Mouse (Mus musculus) thymus, postnatal 10 days (tissue): ENCODE data around the gene Chst15.

ENCODE experiments used
- DNase-seq, 2 experiments: peaks; one replicate each; pipeline ENCODE4 v3.0.0; 2021; ENCODE audit warnings: low spot score in 2 of 2

Chst15 gene

GRCm38 (mm10) chr7:132317036-132317541, at the start of gene Chst15:
Gene Chst15 (minus strand): TSS chr7:132317228.
- DNase-seq: peak; percentile 54 to 62

GRCm38 (mm10) chr7:132365703-132366384, 48.8 kb upstream of the Chst15 start:
- peak; percentile 46 to 57 for DNase-seq

- DNase-seq: peak in 1 of 2 experiments; percentile 14
Observed at GRCm38 (mm10) chr7:132365111-132365510, 48.1 kb upstream of the Chst15 start.

- peak in 1 of 2 experiments; percentile 19 for DNase-seq
Observed at GRCm38 (mm10) chr7:132364506-132364905, 47.5 kb upstream of the Chst15 start.

DNA sequence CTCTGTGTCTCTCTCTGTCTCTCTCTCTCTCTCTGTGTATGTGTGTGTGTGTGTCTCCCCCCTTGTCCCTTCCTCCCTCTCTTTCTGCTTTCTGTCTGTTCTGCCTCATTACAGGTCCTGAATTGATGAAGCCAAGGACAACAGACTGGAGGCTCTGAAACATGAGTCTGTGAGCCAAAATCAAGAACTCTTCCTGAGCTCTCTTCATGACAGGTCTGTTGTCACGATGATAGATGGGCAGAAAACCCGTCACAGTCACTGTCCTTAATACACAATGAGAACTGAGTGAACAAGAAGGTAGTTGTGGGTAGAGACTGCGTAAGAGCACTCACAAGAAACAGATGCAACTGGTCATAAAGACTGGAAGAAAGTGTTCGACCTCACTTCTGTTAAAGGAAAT, 43.3 kb upstream of the Chst15 start:
- no peak for DNase-seq

DNA sequence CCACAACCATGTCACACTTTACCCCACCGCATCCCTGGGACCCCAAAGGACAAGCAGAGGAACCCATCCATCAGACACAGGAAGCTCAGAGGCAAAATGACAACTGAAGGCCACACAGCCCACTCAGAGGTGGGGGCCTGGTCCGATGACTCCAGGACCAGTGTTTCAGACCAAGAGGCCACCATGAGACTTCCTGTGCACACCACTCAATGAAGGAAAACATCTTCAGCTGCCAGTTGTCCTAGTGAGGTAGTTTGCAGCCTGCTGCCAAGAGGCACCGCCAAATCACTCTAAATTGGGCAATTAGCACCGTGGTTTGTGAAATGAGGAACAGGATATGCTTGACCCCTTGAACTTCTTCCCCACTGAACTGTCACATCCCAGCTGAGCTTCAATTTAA, 41.7 kb upstream of the Chst15 start:
- no peak for DNase-seq

- DNase-seq: no peak
Observed at GRCm38 (mm10) chr7:132358250-132358649, 41.2 kb upstream of the Chst15 start.

- no peak for DNase-seq
Observed at GRCm38 (mm10) chr7:132357841-132358237, 40.8 kb upstream of the Chst15 start.

DNA sequence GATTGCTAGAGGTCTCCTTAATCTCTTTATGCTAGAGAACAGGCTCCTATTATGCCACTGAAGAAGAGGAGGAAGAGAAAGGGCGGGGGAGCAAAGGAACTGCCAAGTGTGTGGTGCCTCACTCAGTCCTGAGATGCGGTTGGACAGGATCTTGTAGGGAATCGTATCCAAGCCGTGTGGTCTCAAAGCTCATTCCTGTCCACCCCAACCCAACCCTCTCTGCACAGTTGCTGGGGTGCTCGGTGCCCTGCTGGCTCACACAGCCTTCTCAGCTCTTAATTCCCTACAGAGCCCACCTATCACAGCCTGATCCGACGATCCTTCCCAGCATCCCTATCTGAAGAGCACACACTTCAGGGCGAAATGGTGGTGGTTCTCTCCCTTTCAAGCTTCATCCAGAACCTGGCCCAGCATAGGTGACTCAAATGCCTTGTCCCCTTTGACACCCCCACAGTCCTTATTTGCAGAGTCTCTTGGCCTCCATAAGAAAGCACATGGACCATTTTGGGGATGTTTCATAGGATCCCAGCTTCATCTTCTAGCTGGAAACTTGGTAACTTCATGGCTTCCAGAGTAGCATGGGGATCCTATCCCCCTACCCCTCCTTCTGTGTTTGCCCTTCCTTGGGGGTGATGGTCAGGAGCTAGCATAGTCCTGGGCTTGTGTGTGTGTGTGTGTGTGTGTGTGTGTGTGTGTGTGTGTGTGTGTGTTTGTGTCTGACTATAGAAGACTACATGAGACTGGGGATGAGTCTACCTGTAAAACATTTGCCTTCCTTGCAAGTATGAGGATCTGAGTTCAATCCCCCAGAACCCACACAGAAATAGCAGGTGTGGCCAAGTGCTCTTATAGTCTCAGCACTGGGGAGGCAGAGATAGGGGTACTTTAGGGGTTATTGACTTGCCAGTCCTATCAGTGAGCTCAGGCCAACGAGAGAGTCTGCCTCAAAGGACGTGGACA, 40.1 kb upstream of the Chst15 start:
- DNase-seq: no peak

GRCm38 (mm10) chr7:132356185-132356584, 39.2 kb upstream of the Chst15 start:
- peak; percentile 29 to 37 for DNase-seq

DNA sequence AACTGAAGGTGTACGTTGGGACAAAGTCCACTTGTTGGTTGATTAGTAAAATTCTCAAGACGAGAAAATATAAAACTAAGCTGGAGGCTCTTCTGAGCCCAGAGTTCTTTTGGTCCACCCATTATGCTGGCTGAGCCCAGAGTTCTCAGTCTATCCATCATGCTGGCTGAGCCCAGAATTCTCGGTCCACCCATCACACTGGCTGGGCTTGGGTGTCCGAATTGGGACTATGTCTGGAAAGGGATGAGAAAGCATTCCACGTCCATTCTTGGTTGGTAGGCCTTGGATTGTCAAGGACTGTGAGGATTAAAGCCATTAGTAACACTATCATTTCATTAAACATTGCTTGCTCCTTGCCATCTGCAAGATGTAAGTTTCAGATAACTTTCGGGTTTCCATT, 38.7 kb upstream of the Chst15 start:
- no peak for DNase-seq

- DNase-seq: no peak
Observed at GRCm38 (mm10) chr7:132349075-132349572, 32.1 kb upstream of the Chst15 start.

DNA sequence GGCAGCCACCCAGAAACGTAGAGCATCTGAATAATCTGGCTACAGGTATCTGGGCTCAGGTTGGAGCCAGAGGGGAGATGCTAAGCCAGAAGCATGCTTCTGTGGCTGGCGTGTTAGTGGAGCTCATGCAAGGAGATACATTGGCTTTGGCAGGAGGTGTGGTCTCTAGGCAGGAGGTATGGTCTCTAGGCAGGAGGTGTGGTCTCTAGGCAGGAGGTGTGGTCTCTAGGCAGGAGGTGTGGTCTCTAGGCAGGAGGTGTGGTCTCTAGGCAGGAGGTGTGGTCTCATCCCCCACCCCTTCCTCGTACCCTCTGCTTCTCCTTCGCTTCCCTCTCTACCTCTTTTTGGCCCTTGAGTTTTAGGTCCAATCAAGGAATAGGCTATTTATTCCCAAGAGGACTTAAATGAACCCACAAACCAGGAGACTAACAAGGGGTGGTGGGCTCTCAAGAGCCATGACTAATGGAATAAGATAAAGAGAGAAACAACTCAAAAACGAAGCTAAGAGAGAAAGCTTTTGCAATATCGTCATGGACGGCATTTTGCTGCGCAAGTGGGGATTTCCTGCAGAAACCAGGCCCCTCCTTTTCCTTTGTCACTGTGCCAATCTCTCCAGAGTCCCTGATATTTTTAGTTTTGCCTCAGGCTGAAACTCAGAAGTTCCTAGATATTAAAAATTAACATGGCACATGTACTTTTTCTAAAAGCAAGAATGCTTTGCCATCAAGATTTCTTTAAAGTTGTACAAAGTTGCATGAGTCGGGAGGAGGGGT, 30.4 kb upstream of the Chst15 start:
- DNase-seq: no peak

DNA sequence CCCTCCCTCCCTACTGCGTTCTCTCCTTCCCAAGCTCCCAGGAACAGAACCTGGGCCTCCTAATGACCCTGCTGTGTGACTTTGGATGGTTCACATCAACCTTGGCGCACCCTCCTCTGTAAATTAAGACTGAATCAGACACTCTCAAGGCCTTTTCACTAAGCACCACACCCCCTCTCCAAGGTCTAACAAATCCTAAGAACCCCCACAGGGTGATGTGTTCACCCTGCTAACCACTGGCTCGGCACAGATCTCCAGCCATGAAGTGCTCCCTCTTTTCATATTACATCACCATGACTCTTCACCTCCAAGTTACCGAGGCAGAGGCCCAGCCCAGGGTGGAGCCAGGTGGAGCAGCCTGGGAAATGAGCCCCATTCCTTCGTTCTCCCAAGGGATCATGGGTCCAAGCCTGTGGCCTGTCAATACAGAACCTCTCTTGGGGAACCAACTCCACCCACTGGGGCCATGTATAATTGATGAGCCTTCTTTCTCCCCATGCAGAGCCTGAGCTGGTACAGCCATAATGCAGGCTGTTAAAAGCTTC, 28.6 kb upstream of the Chst15 start:
- DNase-seq: no peak

- DNase-seq: no peak
Observed at GRCm38 (mm10) chr7:132344606-132345005, 27.6 kb upstream of the Chst15 start.

DNA sequence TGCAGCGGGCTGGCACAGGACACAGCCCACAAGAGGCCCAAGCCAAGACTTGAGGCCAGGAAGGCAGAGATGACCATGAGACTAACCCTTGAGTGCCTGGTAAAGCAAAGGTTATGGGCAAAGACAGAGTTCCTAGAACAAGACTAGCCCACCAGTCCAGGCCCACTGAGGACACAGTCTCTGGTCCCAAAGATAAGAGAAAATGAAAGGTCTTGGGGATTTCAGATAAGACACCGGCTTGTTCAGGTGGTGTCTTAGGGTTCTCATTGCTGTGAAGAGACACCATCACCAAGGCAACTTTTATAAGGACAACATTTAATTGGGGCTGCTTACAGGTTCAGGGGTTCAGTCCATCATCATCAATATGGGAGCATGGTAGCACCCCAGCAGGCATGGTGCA, 26.9 kb upstream of the Chst15 start:
- DNase-seq: no peak

DNA sequence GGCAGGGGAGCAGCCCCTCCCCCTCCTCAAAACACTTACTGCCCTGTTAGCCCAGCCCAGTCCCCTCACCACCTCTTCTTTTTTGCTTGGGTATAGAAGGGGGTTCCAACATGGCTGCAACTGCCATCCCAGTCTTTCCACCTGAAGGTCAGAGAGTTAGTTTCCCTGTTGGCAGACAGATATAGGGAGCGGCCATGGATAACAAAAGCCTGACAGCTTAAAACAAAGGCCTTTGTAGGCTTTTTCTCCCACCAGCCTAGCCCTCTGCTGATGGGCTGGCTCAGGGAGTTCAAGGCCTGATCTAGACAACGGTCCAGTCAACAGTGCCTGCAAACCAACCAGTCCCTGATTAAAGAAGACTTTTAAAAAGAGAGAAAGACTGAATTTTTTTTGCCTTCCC, 26.1 kb upstream of the Chst15 start:
- DNase-seq: no peak

- DNase-seq: no peak
Observed at GRCm38 (mm10) chr7:132339041-132339839, 22.2 kb upstream of the Chst15 start.

DNA sequence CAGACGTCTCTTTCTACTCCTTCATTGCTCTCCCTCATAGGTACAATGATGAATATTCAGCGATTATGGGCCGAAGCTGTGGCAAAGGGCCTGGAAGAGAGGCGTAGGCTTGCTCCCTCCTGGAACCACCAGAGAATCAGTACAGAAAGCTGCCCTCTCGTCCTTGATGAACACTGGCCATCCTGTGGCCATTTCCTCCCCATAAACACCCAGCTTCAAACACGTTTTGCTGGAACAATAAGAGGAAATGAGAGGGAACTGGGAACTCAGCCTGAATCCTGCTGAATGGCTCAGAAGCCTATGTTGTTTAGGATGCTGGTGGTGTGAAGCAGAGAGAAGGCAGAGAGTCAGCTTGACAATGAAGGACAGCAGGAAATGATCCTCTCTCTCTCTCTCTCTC, 21.3 kb upstream of the Chst15 start:
- no peak for DNase-seq

- no peak for DNase-seq
Observed at GRCm38 (mm10) chr7:132337268-132337917, 20.4 kb upstream of the Chst15 start.
